Mouse (Mus musculus) lung, adult 2 months (tissue): ENCODE measurements around the gene Nfkbid.

Source experiments
- CTCF ChIP-seq: fragments of 200-500 bp; IDR thresholded peaks from 2 replicates; pipeline ENCODE4 v1.5.1; 2011; ENCODE audit warnings: mild to moderate bottlenecking, low read length, control low read depth; ENCODE audit not compliant: insufficient read depth
- POLR2A ChIP-seq: fragments of 200-500 bp; IDR thresholded peaks from 2 replicates; pipeline ENCODE4 v1.6.1; 2011; ENCODE audit warnings: low read depth, mild to moderate bottlenecking, control low read depth, low read length, borderline replicate concordance; ENCODE audit errors: extremely low read depth

- TF ChIP-seq CTCF: no peak
- no peak for TF ChIP-seq POLR2A
Measured at GRCm38 (mm10) chr7:30463568-30463967, 42.0 kb downstream of the Nfkbid start.
